Mouse (Mus musculus) ES-E14 (cell line): Measurements from ENCODE around the gene Crat.

Experiments used
- HCFC1 ChIP-seq: IDR thresholded peaks from 2 replicates; pipeline ENCODE4 v1.6.1; 2012; ENCODE audit warnings: low read length, inconsistent platforms, borderline replicate concordance; ENCODE audit not compliant: insufficient read depth
- MAFK ChIP-seq: IDR thresholded peaks from 2 replicates; pipeline ENCODE4 v1.6.1; 2014; ENCODE audit warnings: mild to moderate bottlenecking, low read depth, low read length, inconsistent platforms; ENCODE audit not compliant: insufficient read depth
- ZC3H11A ChIP-seq: IDR thresholded peaks from 2 replicates; pipeline ENCODE4 v1.6.1; 2012; ENCODE audit warnings: low read depth, mild to moderate bottlenecking, inconsistent platforms, low read length, borderline replicate concordance

DNA sequence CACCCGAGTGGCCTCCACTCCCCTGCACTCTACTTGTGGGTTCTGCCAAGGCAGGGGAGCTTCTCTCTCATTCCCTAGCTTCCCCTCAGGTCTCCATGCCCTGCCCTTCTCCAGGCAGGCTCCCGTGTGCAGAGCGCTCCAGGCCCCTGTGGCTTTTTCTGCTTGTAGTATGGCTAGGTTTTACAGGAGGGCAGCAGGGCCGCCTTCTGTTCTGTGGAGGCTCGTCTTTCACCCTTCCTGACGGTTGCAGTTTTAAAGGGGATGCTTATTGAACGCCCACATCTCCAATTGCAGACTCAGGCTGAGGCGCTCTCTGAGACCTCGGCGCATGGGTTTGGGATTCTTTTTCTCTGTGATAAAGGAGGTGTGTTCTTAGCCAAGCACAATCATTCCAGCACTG is 3.5 kb upstream of the Crat start:
- no peak for TF ChIP-seq ZC3H11A
- TF ChIP-seq MAFK: no peak
- no peak for TF ChIP-seq HCFC1
